Mouse (Mus musculus) embryonic facial prominence, embryonic 10.5 days (tissue): ENCODE measurements at regions not wholly inside any gene's neighbourhood (a gene's known extent, or its start where the extent isn't known, plus 50 kb on each side); places are given as distances from the start of the nearest gene placed in this dataset.

Experiments used
- DNase-seq: peaks from one replicate; pipeline ENCODE4 v3.0.0-alpha.2; 2017; ENCODE audit warnings: low spot score
- H3K27ac ChIP-seq: fragments of 300-500 bp; sonication (generic); replicated peaks from 2 replicates; pipeline ENCODE4 v1.5.1; 2016; ENCODE audit warnings: mild to moderate bottlenecking
- H3K27me3 ChIP-seq: fragments of 300-500 bp; sonication (generic); replicated peaks from 2 replicates; pipeline ENCODE4 v1.6.1; 2016; ENCODE audit warnings: low read depth, mild to moderate bottlenecking; ENCODE audit not compliant: poor library complexity, severe bottlenecking
- H3K36me3 ChIP-seq: fragments of 300-500 bp; sonication (generic); replicated peaks from 2 replicates; pipeline ENCODE4 v1.6.1; 2016; ENCODE audit warnings: mild to moderate bottlenecking, moderate library complexity
- H3K4me1 ChIP-seq: fragments of 300-500 bp; sonication (generic); 2 replicates; pipeline ENCODE4 v1.6.1; 2016
- H3K4me3 ChIP-seq: fragments of 300-500 bp; sonication (generic); 2 replicates; pipeline ENCODE4 v1.5.1; 2016; ENCODE audit warnings: mild to moderate bottlenecking, moderate library complexity
- H3K9me3 ChIP-seq: fragments of 300-500 bp; sonication (generic); 2 replicates; pipeline ENCODE4 v1.6.1; 2016; ENCODE audit warnings: mild to moderate bottlenecking
- WGBS: fragments of 180-500 bp; shearing (Covaris S2); methylation state at CpG from one replicate; pipeline ENCODE4 v1.1.7; 2016; 5-methylcytosine and 5-hydroxymethylcytosine counted together

GRCm38 (mm10) chr3:130923615-130923958 lies 186.7 kb upstream of the Lef1 start:
- Histone ChIP-seq H3K27ac (peak overlapping the region; percentile 25), H3K4me1 (peaks cover 26% of the 10 kb centered on the region), H3K9me3 (no peaks in the 10 kb centered on the region), H3K4me3 (peak overlapping the region; percentile 37), H3K27me3 (peaks cover 18% of the 10 kb centered on the region), H3K36me3 (no peaks in the 10 kb centered on the region)
- WGBS, result 42% methylated on average over 8 of the region's 8 CpGs
- peak; percentile 49 for DNase-seq

DNA sequence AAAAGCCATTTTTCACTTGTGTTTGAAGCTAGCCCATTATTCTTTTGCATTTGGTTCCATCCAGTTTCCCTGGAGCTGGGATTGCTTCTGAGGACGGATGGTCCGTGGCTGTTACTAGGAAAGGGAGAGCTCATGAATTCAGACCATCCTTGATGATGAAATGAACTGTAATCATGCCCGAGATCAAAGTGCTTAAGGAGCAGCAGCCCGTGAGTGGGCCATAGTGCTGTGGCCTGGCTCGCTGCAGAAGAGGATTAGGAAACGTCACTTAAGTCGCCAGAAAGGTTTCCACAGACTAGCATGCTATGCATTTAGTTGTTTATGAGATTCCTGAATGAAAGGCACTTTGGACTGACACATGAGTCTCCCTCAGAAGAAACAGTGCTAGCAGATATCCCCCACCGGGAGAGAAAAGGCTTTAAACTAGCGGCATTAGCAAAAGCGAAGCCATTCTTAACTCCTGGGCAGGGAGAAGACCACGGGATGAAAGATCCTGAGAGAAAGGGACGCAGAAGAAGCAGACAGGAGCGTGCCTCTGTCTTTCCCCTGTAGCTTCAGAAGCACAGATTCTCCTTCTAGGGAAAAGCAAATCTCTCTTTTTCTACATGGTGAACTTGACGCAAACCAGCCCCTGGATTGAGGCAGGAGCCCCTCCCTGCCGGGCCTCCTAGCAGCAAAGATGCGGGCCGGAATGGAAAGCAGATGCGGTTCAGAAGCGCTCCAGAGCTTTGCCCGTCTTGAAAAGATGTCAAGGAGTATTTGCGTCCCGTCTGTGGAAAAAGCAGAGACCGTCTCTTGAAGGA lies 187.3 kb upstream of the Lef1 start:
- H3K27ac ChIP-seq, result peak overlapping the region; percentile 25
- WGBS, result 23% methylated on average over 23 of the region's 23 CpGs
- peaks cover 18% of the 10 kb centered on the region for H3K27me3 ChIP-seq
- H3K36me3 ChIP-seq, result no peaks in the 10 kb centered on the region
- peak overlapping the region; percentile 37 for H3K4me3 ChIP-seq
- DNase-seq, result peak; percentile 74
- H3K9me3 ChIP-seq, result no peaks in the 10 kb centered on the region
- peaks cover 26% of the 10 kb centered on the region for H3K4me1 ChIP-seq

- no peaks in the 10 kb centered on the region for H3K9me3 ChIP-seq
- no peak overlapping the region for H3K27ac ChIP-seq
- no peaks in the 10 kb centered on the region for H3K36me3 ChIP-seq
- no peak for DNase-seq
- 85% methylated on average over 9 of the region's 9 CpGs for WGBS
- no peak overlapping the region for H3K4me3 ChIP-seq
- peaks cover 26% of the 10 kb centered on the region for H3K4me1 ChIP-seq
- peaks cover 18% of the 10 kb centered on the region for H3K27me3 ChIP-seq
Observed at GRCm38 (mm10) chr3:130921621-130922245, 188.5 kb upstream of the Lef1 start.

DNA sequence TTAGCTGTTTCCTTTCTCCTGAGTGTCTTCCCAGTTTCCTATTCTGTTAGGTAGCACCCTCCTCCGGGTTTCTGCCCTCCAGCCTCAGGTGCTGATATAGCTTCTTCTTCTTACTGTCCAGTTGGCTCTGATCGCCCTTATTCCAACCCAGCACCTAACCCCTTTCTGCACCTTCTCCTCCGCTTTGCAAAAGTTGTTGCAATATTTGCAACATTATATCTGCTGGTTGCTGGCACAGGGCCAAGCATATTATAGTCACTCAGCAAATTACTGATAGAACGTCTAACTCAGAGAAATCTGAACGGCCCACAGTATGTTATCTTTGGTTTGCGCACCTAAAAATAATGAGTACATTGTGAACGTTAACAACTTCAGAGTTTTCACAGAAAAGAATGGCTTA lies 183.6 kb upstream of the Rpl34 start:
- Histone ChIP-seq H3K27me3 (no peaks in the 10 kb centered on the region), H3K4me3 (no peak overlapping the region), H3K27ac (no peak overlapping the region), H3K4me1 (no peaks in the 10 kb centered on the region), H3K9me3 (no peaks in the 10 kb centered on the region), H3K36me3 (no peaks in the 10 kb centered on the region)
- 91% methylated on average over 7 of the region's 7 CpGs for WGBS
- DNase-seq, result no peak

DNA sequence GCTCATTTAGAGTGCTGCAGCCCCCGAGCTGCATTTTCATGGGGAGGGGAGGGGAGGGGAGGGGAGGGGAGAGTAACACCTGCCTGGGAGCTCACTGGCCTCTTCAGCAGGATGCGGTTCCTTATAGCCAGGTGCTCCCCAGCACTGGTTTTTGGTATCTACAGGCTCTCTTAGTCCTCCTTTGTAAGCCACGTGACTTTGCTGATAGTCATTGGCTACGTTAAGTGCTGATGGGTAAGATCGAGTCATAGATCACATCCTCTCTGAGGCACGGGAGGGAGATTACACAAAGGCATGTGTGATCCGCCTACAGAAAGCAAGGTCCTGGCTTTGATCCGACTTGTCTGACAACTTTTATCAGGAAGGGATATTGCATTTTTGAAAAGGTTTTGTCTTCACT lies 174.9 kb upstream of the Rpl34 start:
- WGBS, result 66% methylated on average over 8 of the region's 8 CpGs

DNA sequence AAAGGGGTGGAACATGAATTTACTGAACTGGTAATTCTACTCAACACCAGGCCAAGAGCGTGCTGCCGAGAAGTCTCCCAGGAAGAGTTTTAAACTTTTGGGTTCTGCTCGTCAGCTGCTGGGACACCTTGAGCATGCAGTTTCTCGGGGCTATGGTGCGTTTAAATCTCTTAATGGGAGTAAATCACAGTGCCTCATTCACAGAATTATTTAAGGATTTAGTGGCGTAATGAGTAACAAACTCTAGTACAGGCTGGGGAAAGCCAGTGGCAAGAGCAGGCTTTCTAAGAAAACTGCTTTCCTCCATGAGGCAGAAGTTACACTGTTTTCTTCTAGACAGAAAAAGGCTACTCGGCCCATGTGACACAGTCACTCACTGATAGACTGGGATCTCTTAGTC lies 173.1 kb upstream of the Rpl34 start:
- H3K27me3 ChIP-seq, result no peaks in the 10 kb centered on the region
- no peak overlapping the region for H3K4me3 ChIP-seq
- WGBS, result 85% methylated on average over 7 of the region's 7 CpGs
- no peak overlapping the region for H3K27ac ChIP-seq
- peaks cover 26% of the 10 kb centered on the region for H3K4me1 ChIP-seq
- H3K36me3 ChIP-seq, result no peaks in the 10 kb centered on the region
- no peaks in the 10 kb centered on the region for H3K9me3 ChIP-seq
- DNase-seq, result no peak

More for the DNA sequence above, 174.9 kb upstream of the Rpl34 start:
- H3K9me3 ChIP-seq, result no peaks in the 10 kb centered on the region
- H3K27ac ChIP-seq, result no peak overlapping the region
- no peak for DNase-seq
- H3K36me3 ChIP-seq, result no peaks in the 10 kb centered on the region
- no peaks in the 10 kb centered on the region for H3K27me3 ChIP-seq
- H3K4me1 ChIP-seq, result peaks cover 19% of the 10 kb centered on the region
- H3K4me3 ChIP-seq, result no peak overlapping the region

DNA sequence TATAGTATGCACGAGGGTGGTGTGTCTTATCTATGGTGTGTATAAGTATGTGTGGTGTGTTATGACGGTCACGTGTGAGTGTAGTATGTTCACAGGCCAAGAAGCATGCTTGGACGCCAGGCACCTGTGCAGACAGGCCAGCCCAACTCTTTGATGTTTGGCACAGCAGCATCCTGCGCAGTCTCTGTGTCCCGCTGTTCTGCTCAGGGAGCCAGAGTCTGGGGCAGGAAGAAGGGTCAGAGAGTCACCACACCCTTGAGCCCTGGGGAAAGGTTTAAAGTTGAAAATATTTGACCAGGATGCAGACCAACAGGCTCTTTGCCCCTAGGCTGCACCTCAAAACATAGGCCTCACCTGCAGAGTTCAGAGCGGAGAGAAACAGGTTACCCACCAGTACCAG lies 172.2 kb upstream of the Rpl34 start:
- DNase-seq, result no peak
- no peaks in the 10 kb centered on the region for H3K36me3 ChIP-seq
- H3K4me3 ChIP-seq, result no peak overlapping the region
- 80% methylated on average over 7 of the region's 7 CpGs for WGBS
- H3K27ac ChIP-seq, result no peak overlapping the region
- H3K27me3 ChIP-seq, result no peaks in the 10 kb centered on the region
- H3K4me1 ChIP-seq, result peaks cover 26% of the 10 kb centered on the region
- no peaks in the 10 kb centered on the region for H3K9me3 ChIP-seq

GRCm38 (mm10) chr3:130901343-130901742 lies 171.1 kb upstream of the Rpl34 start:
- no peaks in the 10 kb centered on the region for H3K36me3 ChIP-seq
- 85% methylated on average over 12 of the region's 12 CpGs for WGBS
- H3K4me3 ChIP-seq, result no peak overlapping the region
- peak; percentile 30 for DNase-seq
- peaks cover 26% of the 10 kb centered on the region for H3K4me1 ChIP-seq
- no peaks in the 10 kb centered on the region for H3K9me3 ChIP-seq
- H3K27ac ChIP-seq, result peak overlapping the region; percentile 66
- H3K27me3 ChIP-seq, result no peaks in the 10 kb centered on the region

DNA sequence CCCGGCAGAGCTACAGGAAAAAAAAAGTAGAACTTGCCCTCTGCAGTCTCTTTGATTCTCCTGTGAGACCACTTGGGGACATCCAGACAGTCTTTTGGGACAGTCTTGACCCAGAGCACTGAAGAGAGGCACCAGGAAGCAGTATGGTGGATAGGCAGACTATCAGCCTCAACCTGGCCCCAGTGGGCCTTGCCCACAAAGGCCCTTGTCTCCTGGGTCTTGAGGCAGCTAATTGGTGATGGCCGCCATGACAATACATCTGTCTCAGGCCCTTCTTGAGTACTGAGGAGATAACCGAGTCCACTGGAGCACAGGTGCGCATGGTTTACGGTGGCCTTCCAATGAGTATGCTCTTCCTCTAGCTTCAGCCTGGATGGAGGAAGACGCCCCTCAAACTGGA lies 170.6 kb upstream of the Rpl34 start:
- Histone ChIP-seq H3K27ac (peak overlapping the region; percentile 66), H3K4me1 (peaks cover 26% of the 10 kb centered on the region), H3K9me3 (no peaks in the 10 kb centered on the region), H3K4me3 (no peak overlapping the region), H3K27me3 (no peaks in the 10 kb centered on the region), H3K36me3 (no peaks in the 10 kb centered on the region)
- no peak for DNase-seq
- 90% methylated on average over 6 of the region's 6 CpGs for WGBS

DNA sequence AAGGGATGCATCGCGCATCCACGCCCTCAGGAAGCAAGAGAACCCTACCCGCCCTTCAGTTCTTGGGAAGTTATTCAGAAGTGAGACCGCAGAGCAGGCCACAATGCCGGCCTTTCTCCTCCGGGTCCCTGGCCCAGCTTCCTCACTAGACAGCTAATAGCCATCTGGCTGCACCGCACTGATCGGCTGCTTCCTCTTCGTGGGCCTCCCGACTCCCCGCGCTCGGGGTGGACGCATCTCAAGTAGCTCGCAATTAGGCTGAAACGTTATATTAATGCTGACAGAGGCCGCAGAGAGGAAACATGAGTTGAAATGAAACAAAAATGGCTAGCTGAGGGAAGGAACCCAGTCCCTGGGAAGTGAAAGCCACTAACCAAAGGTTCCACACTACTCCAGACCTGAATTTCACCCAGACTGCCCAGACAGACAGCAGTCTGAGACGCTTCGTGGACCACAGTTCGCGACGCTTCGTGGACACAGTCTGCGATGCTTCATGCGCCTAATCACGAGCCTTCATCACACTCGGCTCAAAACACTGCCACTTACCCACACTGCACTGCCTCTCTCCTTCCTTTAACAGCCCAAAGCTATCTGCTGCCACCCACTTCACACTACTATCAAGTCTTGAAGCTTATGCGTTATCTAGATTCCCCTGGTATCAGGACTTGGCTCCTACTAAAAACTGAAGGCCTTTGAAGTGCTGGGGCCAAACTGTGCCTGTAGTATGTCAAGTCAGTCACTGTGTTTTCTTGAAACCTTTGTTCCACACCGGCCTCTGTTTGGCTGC lies 170.0 kb upstream of the Rpl34 start:
- no peaks in the 10 kb centered on the region for H3K27me3 ChIP-seq
- peak; percentile 76 for DNase-seq
- WGBS, result 62% methylated on average over 30 of the region's 30 CpGs
- H3K9me3 ChIP-seq, result 0 out of 2 replicates have a peak, but pooled peaks cover 3% of the 10 kb centered on the region
- peaks cover 26% of the 10 kb centered on the region for H3K4me1 ChIP-seq
- peak overlapping the region; percentile 66 for H3K27ac ChIP-seq
- no peaks in the 10 kb centered on the region for H3K36me3 ChIP-seq
- no peak overlapping the region for H3K4me3 ChIP-seq

DNA sequence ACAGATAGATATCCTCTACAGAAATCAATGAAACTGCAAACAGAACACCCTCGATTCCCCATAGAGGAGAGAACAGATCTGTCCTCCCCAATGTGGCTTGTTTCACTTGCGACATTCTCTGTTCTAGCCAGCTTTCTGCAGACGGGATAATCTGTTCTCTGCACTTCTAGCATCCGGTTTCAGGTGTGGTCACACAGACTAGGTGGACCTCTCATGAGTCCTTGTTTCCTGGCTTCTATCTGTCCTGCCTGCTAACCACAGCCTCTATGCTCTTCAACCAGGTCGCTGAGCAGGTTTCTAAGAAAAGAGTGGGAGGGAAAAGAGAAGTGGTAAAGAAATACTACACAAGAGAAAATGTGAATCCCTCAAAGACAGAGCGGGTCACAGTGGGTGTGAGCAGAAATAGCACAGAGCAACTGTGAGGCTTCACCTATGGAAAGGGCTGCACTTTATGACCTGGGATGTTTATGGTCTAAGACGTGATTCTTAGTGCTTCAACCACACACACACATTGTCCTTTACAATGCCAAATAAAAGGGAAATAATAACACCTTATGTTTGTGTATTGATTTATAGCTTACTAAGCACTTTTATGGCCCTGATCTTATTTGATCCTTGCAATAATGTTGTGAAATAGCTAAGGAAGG lies 164.1 kb upstream of the Rpl34 start:
- WGBS, result 79% methylated on average over 7 of the region's 7 CpGs

DNA sequence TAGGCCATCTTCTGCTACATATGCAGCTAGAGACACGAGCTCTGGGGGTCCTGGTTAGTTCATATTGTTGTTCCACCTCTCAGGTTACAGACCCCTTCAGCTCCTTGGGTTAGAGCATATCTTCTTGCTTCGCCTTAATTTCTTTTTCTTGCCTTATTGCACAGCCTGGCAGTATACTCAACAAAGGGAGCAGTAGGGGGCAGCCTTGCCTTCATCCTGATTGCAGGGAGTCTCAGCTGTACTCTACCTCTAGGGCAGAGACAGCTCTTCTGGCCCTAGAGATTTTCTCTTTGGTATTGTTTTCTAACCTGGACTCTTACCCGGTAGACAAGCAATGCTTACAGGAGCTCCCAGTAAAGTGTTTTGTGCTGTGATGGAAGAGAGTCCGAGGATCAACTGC lies 161.1 kb upstream of the Rpl34 start:
- 0 out of 2 replicates have a peak, but pooled peaks cover 2% of the 10 kb centered on the region for H3K4me1 ChIP-seq
- H3K36me3 ChIP-seq, result no peaks in the 10 kb centered on the region
- no peak for DNase-seq
- H3K9me3 ChIP-seq, result peaks cover 7% of the 10 kb centered on the region; the same call in 1 of the 2 replicates
- 83% methylated on average over 4 of the region's 4 CpGs for WGBS
- H3K27ac ChIP-seq, result no peak overlapping the region
- no peaks in the 10 kb centered on the region for H3K27me3 ChIP-seq
- H3K4me3 ChIP-seq, result no peak overlapping the region

More for the DNA sequence above, 164.1 kb upstream of the Rpl34 start:
- 0 out of 2 replicates have a peak, but pooled peaks cover 7% of the 10 kb centered on the region for H3K9me3 ChIP-seq
- no peaks in the 10 kb centered on the region for H3K27me3 ChIP-seq
- H3K36me3 ChIP-seq, result no peaks in the 10 kb centered on the region
- H3K4me3 ChIP-seq, result no peak overlapping the region
- no peak for DNase-seq
- H3K4me1 ChIP-seq, result peaks cover 2% of the 10 kb centered on the region; the same call in 1 of the 2 replicates
- H3K27ac ChIP-seq, result no peak overlapping the region
